Mouse (Mus musculus) bone marrow, adult 2 months (tissue): ENCODE results near the gene Gm49510. TPM values are rescaled to one million over a fixed set of nuclear protein-coding genes. Genes with fewer than 3 reads are reported as not detected.
A peak's percentile ranks its signal among the peaks of the same experiment; 100 is the strongest.

Source experiments
- H3K27ac ChIP-seq: fragments of 200-500 bp; 2 replicates; pipeline ENCODE4 v1.5.1; 2012; ENCODE audit warnings: low read depth, mild to moderate bottlenecking, control low read depth, inconsistent platforms, low read length; ENCODE audit not compliant: control insufficient read depth, poor library complexity, insufficient read depth
- H3K4me1 ChIP-seq: fragments of 200-500 bp; 2 replicates; pipeline ENCODE4 v1.6.1; 2011; ENCODE audit warnings: low read length; ENCODE audit not compliant: control insufficient read depth, insufficient read depth
- H3K4me3 ChIP-seq: fragments of 200-500 bp; replicated peaks from 2 replicates; pipeline ENCODE3; 2011; ENCODE audit warnings: mild to moderate bottlenecking, low read depth, low read length, control low read depth; ENCODE audit not compliant: control insufficient read depth
- CTCF ChIP-seq: fragments of 200-500 bp; IDR thresholded peaks from 2 replicates; pipeline ENCODE4 v1.5.1; 2011; ENCODE audit warnings: low read length, control low read depth; ENCODE audit not compliant: control insufficient read depth, insufficient read depth
- POLR2A ChIP-seq: fragments of 200-500 bp; IDR thresholded peaks from 2 replicates; pipeline ENCODE4 v1.6.1; 2011; ENCODE audit warnings: low read depth, mild to moderate bottlenecking, control low read depth, low read length, borderline replicate concordance; ENCODE audit not compliant: control insufficient read depth
- WGBS: fragments of 180-500 bp; shearing (Covaris S2); methylation state at CpG from one replicate; pipeline ENCODE4 v1.1.7; 2018; 5-methylcytosine and 5-hydroxymethylcytosine counted together
- polyA plus RNA-seq: library from polyadenylated mRNA; stranded (reverse); fragments of >200 nt; gene quantifications from 2 replicates; pipeline ENCODE4 v1.2.4, GENCODE M21; 2011; ENCODE audit warnings: low replicate concordance; ENCODE audit not compliant: missing spikeins, insufficient read depth, insufficient read length

Gene Gm49510
- polyA plus RNA-seq, 1 experiment, result not detected

GRCm38 (mm10) chr15:78914823-78915659 lies 15.6 kb downstream of the Gm49510 start:
- WGBS, result 40% methylated on average over 8 of the region's 8 CpGs
- no peak overlapping the region for H3K4me3 ChIP-seq
- TF ChIP-seq POLR2A (no peak), CTCF (no peak)
- no peaks in the 10 kb centered on the region; the same call in 1 of the 2 replicates for H3K4me1 ChIP-seq
- no peak overlapping the region for H3K27ac ChIP-seq

- Histone ChIP-seq H3K4me3 (no peak overlapping the region), H3K27ac (no peak overlapping the region), H3K4me1 (no peaks in the 10 kb centered on the region; the same call in 1 of the 2 replicates)
- TF ChIP-seq POLR2A (no peak), CTCF (peak; percentile 96)
- WGBS, result 4% methylated on average over 8 of the region's 8 CpGs
Observed at GRCm38 (mm10) chr15:78915660-78916017, 16.2 kb downstream of the Gm49510 start.

GRCm38 (mm10) chr15:78916052-78916826 lies 16.8 kb downstream of the Gm49510 start:
- H3K4me3 ChIP-seq, result no peak overlapping the region
- H3K4me1 ChIP-seq, result no peaks in the 10 kb centered on the region; the same call in 1 of the 2 replicates
- 67% methylated on average over 12 of the region's 12 CpGs for WGBS
- no peak for TF ChIP-seq POLR2A
- no peak for TF ChIP-seq CTCF
- H3K27ac ChIP-seq, result no peak overlapping the region

DNA sequence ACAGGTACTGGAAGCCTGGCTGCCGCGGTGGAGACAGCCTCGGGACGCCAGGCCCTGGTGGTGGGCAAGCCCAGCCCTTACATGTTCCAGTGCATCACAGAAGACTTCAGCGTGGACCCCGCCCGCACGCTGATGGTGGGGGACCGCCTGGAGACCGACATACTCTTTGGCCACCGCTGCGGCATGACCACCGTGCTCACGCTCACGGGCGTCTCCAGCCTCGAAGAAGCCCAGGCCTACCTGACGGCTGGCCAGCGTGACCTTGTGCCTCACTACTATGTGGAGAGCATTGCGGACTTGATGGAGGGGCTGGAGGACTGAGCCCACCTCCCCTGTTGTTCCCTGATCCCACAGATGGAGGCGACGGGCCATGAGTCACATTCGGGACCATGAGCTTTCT lies 18.7 kb downstream of the Gm49510 start:
- Histone ChIP-seq H3K4me1 (peaks cover 3% of the 10 kb centered on the region), H3K4me3 (no peak overlapping the region), H3K27ac (no peak overlapping the region)
- WGBS, result 90% methylated on average over 23 of the region's 23 CpGs
- TF ChIP-seq POLR2A (no peak), CTCF (no peak)

- Histone ChIP-seq H3K4me3 (no peak overlapping the region), H3K4me1 (peaks cover 9% of the 10 kb centered on the region), H3K27ac (no peak overlapping the region)
- TF ChIP-seq POLR2A (no peak), CTCF (no peak)
- 85% methylated on average over 12 of the region's 12 CpGs for WGBS
Observed at GRCm38 (mm10) chr15:78919914-78920313, 20.4 kb downstream of the Gm49510 start.

GRCm38 (mm10) chr15:78922700-78923099 lies 23.2 kb downstream of the Gm49510 start:
- H3K27ac ChIP-seq, result peak overlapping the region; percentile 74
- peaks cover 10% of the 10 kb centered on the region for H3K4me1 ChIP-seq
- TF ChIP-seq POLR2A, result no peak
- no peak for TF ChIP-seq CTCF
- H3K4me3 ChIP-seq, result no peak overlapping the region
- WGBS, result 22% methylated on average over 7 of the region's 7 CpGs

DNA sequence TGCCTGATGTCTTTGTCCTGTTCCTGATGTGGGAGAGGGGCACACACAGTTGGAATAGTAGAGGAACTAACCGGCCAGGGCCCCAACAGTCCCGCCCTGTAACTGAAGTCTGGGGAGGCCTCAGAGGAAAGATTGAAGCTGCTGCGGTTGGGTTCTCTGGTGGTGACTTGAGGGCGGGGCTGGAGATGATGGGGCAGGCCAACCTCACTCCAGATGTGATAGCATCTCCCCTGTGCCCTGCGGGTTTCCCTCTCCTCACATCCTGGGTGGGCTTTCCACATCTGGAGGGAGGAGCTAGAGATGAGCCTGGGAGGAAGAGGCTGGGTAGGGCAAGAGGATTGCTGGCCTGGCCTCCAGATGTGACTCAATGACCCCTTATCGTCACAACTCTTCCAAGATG lies 24.1 kb downstream of the Gm49510 start:
- no peak overlapping the region for H3K4me3 ChIP-seq
- 7% methylated on average over 6 of the region's 6 CpGs for WGBS
- TF ChIP-seq CTCF, result no peak
- TF ChIP-seq POLR2A, result 0 out of 2 replicates have a peak, but pooled peaks have one; percentile 24
- H3K27ac ChIP-seq, result peak overlapping the region; percentile 74
- peaks cover 10% of the 10 kb centered on the region for H3K4me1 ChIP-seq

- no peak overlapping the region for H3K27ac ChIP-seq
- no peak overlapping the region for H3K4me3 ChIP-seq
- H3K4me1 ChIP-seq, result peaks cover 10% of the 10 kb centered on the region
- WGBS, result 70% methylated on average over 8 of the region's 8 CpGs
- no peak for TF ChIP-seq CTCF
Observed at GRCm38 (mm10) chr15:78925129-78925528, 25.7 kb downstream of the Gm49510 start.
